Mouse (Mus musculus) MEL (cell line): ENCODE results near the gene Rph3al. TPM values are rescaled to one million over a fixed set of nuclear protein-coding genes. Genes with fewer than 3 reads are reported as not detected.

ENCODE experiments used
- DNase-seq: peaks from one replicate; pipeline ENCODE4 v3.0.0; 2011; ENCODE audit warnings: low read depth, low spot score
- H3K27ac ChIP-seq: 2 replicates; pipeline ENCODE4 v1.5.1; 2012; ENCODE audit warnings: low read depth, mild to moderate bottlenecking, control low read depth, low read length, moderate library complexity; ENCODE audit not compliant: control insufficient read depth
- H3K27me3 ChIP-seq, 2 experiments: fragments of 150-350 bp in 1 of 2; sonication (generic) in 1 of 2; 2 replicates each; pipeline ENCODE4 v1.6.1; 2012; ENCODE audit warnings: low read length in 2 of 2, mild to moderate bottlenecking in 2 of 2, improper control_type of control experiment in 1 of 2, moderate library complexity in 1 of 2; ENCODE audit not compliant: insufficient read depth in 2 of 2, control insufficient read depth in 1 of 2
- H3K36me3 ChIP-seq, 2 experiments: 2 replicates each; pipeline ENCODE4 v1.6.1; 2012 to 2014; ENCODE audit warnings: low read length in 2 of 2, improper control_type of control experiment in 1 of 2, inconsistent platforms in 1 of 2, mild to moderate bottlenecking in 1 of 2; ENCODE audit not compliant: insufficient read depth in 2 of 2, control insufficient read depth in 1 of 2
- H3K4me1 ChIP-seq, 2 experiments: fragments of 150-350 bp in 1 of 2; sonication (generic) in 1 of 2; 2 replicates each; pipeline ENCODE4 v1.6.1; 2012; ENCODE audit warnings: low read length in 2 of 2, improper control_type of control experiment in 1 of 2, mild to moderate bottlenecking in 1 of 2; ENCODE audit not compliant: insufficient read depth in 2 of 2, control insufficient read depth in 1 of 2
- H3K4me3 ChIP-seq, 2 experiments: fragments of 150-350 bp in 1 of 2; sonication (generic) in 1 of 2; 2 replicates each; pipeline ENCODE4 v1.5.1; 2012; ENCODE audit warnings: low read depth in 2 of 2, low read length in 2 of 2, mild to moderate bottlenecking in 2 of 2, moderate library complexity in 2 of 2, control low read depth in 1 of 2, improper control_type of control experiment in 1 of 2; ENCODE audit not compliant: control insufficient read depth in 1 of 2, insufficient read depth in 1 of 2
- H3K79me2 ChIP-seq: 2 replicates; pipeline ENCODE4 v1.6.1; 2012; ENCODE audit warnings: mild to moderate bottlenecking, low read length, moderate library complexity; ENCODE audit not compliant: control insufficient read depth, poor library complexity, insufficient read depth
- H3K9ac ChIP-seq: 2 replicates; pipeline ENCODE4 v1.6.1; 2012; ENCODE audit warnings: low read depth, mild to moderate bottlenecking, control low read depth, low read length, moderate library complexity; ENCODE audit not compliant: control insufficient read depth, poor library complexity, severe bottlenecking
- H3K9me3 ChIP-seq: fragments of 150-350 bp; sonication (generic); replicated peaks from 2 replicates; pipeline ENCODE4 v1.6.1; 2012; ENCODE audit warnings: mild to moderate bottlenecking, low read length, improper control_type of control experiment, moderate library complexity; ENCODE audit not compliant: insufficient read depth
- BHLHE40 ChIP-seq: IDR thresholded peaks from 2 replicates; pipeline ENCODE4 v1.6.1; 2012; ENCODE audit warnings: low read depth, mild to moderate bottlenecking, inconsistent platforms, low read length, improper control_type of control experiment, borderline replicate concordance
- CHD2 ChIP-seq: IDR thresholded peaks from 2 replicates; pipeline ENCODE4 v1.6.1; 2011; ENCODE audit warnings: low read length, improper control_type of control experiment
- CTCF ChIP-seq, 3 experiments: IDR thresholded peaks in 2 of 3; conservative IDR thresholded peaks in 1 of 3; 2 replicates each; pipeline ENCODE4 v1.5.1; 2011 to 2012; ENCODE audit warnings: low read length in 3 of 3, low read depth in 2 of 3, mild to moderate bottlenecking in 2 of 3, improper control_type of control experiment in 1 of 3, inconsistent platforms in 1 of 3, mixed read lengths in 1 of 3, moderate library complexity in 1 of 3; ENCODE audit not compliant: control insufficient read depth in 1 of 3, insufficient read depth in 1 of 3, poor library complexity in 1 of 3, severe bottlenecking in 1 of 3
- ELF1 ChIP-seq: IDR thresholded peaks from 2 replicates; pipeline ENCODE4 v1.6.1; 2014; ENCODE audit warnings: low read depth, mild to moderate bottlenecking, inconsistent platforms, low read length, improper control_type of control experiment, moderate library complexity
- EP300 ChIP-seq, 2 experiments: IDR thresholded peaks; 2 replicates each; pipeline ENCODE4 v1.6.1; 2011; ENCODE audit warnings: improper control_type of control experiment in 2 of 2, low read length in 2 of 2, low read depth in 1 of 2, mild to moderate bottlenecking in 1 of 2
- GATA1 ChIP-seq: IDR thresholded peaks from 2 replicates; pipeline ENCODE4 v1.6.1; 2011; ENCODE audit warnings: low read depth, low read length, improper control_type of control experiment
- HCFC1 ChIP-seq: IDR thresholded peaks from 2 replicates; pipeline ENCODE4 v1.6.1; 2012; ENCODE audit warnings: low read depth, mild to moderate bottlenecking, inconsistent platforms, low read length, improper control_type of control experiment, moderate library complexity
- JUND ChIP-seq: IDR thresholded peaks from 2 replicates; pipeline ENCODE4 v1.6.1; 2011; ENCODE audit warnings: low read depth, mild to moderate bottlenecking, improper control_type of control experiment, low read length
- KAT2A ChIP-seq: conservative IDR thresholded peaks from 2 replicates; pipeline ENCODE4 v1.6.1; 2012; ENCODE audit warnings: low read depth, low read length, improper control_type of control experiment, inconsistent platforms
- MAFK ChIP-seq: IDR thresholded peaks from 2 replicates; pipeline ENCODE4 v1.6.1; 2011; ENCODE audit warnings: low read depth, mild to moderate bottlenecking, low read length, improper control_type of control experiment, borderline replicate concordance
- MAX ChIP-seq: IDR thresholded peaks from 2 replicates; pipeline ENCODE4 v1.6.1; 2011; ENCODE audit warnings: low read length, improper control_type of control experiment
- MAZ ChIP-seq: IDR thresholded peaks from 2 replicates; pipeline ENCODE4 v1.6.1; 2012; ENCODE audit warnings: low read depth, mild to moderate bottlenecking, inconsistent platforms, low read length, improper control_type of control experiment
- MEF2A ChIP-seq: IDR thresholded peaks from 2 replicates; pipeline ENCODE4 v1.6.1; 2014; ENCODE audit warnings: low read depth, mild to moderate bottlenecking, inconsistent platforms, low read length, improper control_type of control experiment; ENCODE audit not compliant: poor library complexity, insufficient replicate concordance, severe bottlenecking; ENCODE audit errors: extremely low read depth
- MXI1 ChIP-seq: IDR thresholded peaks from 2 replicates; pipeline ENCODE4 v1.6.1; 2011; ENCODE audit warnings: mild to moderate bottlenecking, low read depth, low read length, improper control_type of control experiment
- MYB ChIP-seq: IDR thresholded peaks from 2 replicates; pipeline ENCODE4 v1.6.1; 2011; ENCODE audit warnings: mild to moderate bottlenecking, low read depth, low read length, improper control_type of control experiment
- MYC ChIP-seq: IDR thresholded peaks from 2 replicates; pipeline ENCODE4 v1.6.1; 2011; ENCODE audit warnings: low read depth, mild to moderate bottlenecking, low read length, improper control_type of control experiment, moderate library complexity
- NRF1 ChIP-seq: IDR thresholded peaks from 2 replicates; pipeline ENCODE4 v1.6.1; 2014; ENCODE audit warnings: low read depth, mild to moderate bottlenecking, inconsistent platforms, low read length, improper control_type of control experiment, moderate library complexity; ENCODE audit not compliant: poor library complexity, insufficient read depth, severe bottlenecking
- POLR2A ChIP-seq, 2 experiments: IDR thresholded peaks; 2 replicates each; pipeline ENCODE4 v1.6.1; 2011 to 2012; ENCODE audit warnings: low read length in 2 of 2, mild to moderate bottlenecking in 2 of 2, control low read depth in 1 of 2, improper control_type of control experiment in 1 of 2, low read depth in 1 of 2, moderate library complexity in 1 of 2; ENCODE audit not compliant: control insufficient read depth in 1 of 2, insufficient read depth in 1 of 2, poor library complexity in 1 of 2
- POLR2AphosphoS2 ChIP-seq: IDR thresholded peaks from 2 replicates; pipeline ENCODE4 v1.6.1; 2011; ENCODE audit warnings: low read length, improper control_type of control experiment
- POLR2AphosphoS5 ChIP-seq: IDR thresholded peaks from 2 replicates; pipeline ENCODE4 v1.6.1; 2012; ENCODE audit warnings: low read depth, borderline replicate concordance, mild to moderate bottlenecking, inconsistent platforms, low read length, moderate library complexity, mixed read lengths
- RAD21 ChIP-seq: IDR thresholded peaks from 2 replicates; pipeline ENCODE4 v1.6.1; 2011; ENCODE audit warnings: mild to moderate bottlenecking, low read depth, low read length, improper control_type of control experiment
- SIN3A ChIP-seq: IDR thresholded peaks from 2 replicates; pipeline ENCODE4 v1.6.1; 2012; ENCODE audit warnings: low read length, improper control_type of control experiment, inconsistent platforms
- SMC3 ChIP-seq: IDR thresholded peaks from 2 replicates; pipeline ENCODE4 v1.6.1; 2011; ENCODE audit warnings: low read depth, low read length, improper control_type of control experiment
- TBP ChIP-seq: IDR thresholded peaks from 2 replicates; pipeline ENCODE4 v1.8.0; 2011; ENCODE audit warnings: low read depth, low read length, improper control_type of control experiment
- TCF12 ChIP-seq: IDR thresholded peaks from 2 replicates; pipeline ENCODE4 v1.6.1; 2014; ENCODE audit warnings: low read depth, mild to moderate bottlenecking, inconsistent platforms, low read length, improper control_type of control experiment, moderate library complexity
- UBTF ChIP-seq: IDR thresholded peaks from 2 replicates; pipeline ENCODE4 v1.6.1; 2012; ENCODE audit warnings: low read depth, mild to moderate bottlenecking, inconsistent platforms, low read length, improper control_type of control experiment, moderate library complexity, borderline replicate concordance; ENCODE audit not compliant: insufficient read depth
- USF2 ChIP-seq, 2 experiments: IDR thresholded peaks; 2 replicates each; pipeline ENCODE4 v1.6.1; 2011 to 2012; ENCODE audit warnings: improper control_type of control experiment in 2 of 2, low read length in 2 of 2, borderline replicate concordance in 1 of 2, inconsistent platforms in 1 of 2, low read depth in 1 of 2, mild to moderate bottlenecking in 1 of 2; ENCODE audit not compliant: insufficient read depth in 1 of 2
- ZC3H11A ChIP-seq: IDR thresholded peaks from 2 replicates; pipeline ENCODE4 v1.6.1; 2012; ENCODE audit warnings: low read depth, mild to moderate bottlenecking, inconsistent platforms, low read length, improper control_type of control experiment
- ZKSCAN1 ChIP-seq: IDR thresholded peaks from 2 replicates; pipeline ENCODE4 v1.6.1; 2012; ENCODE audit warnings: low read depth, mild to moderate bottlenecking, inconsistent platforms, low read length, improper control_type of control experiment, moderate library complexity
- ZMIZ1 ChIP-seq: IDR thresholded peaks from 2 replicates; pipeline ENCODE4 v1.6.1; 2012; ENCODE audit warnings: low read depth, mild to moderate bottlenecking, inconsistent platforms, low read length, improper control_type of control experiment, moderate library complexity
- ZNF384 ChIP-seq: IDR thresholded peaks from 2 replicates; pipeline ENCODE4 v1.6.1; 2012; ENCODE audit warnings: low read depth, mild to moderate bottlenecking, inconsistent platforms, low read length, improper control_type of control experiment
- polyA plus RNA-seq, 2 experiments: library from polyadenylated mRNA; stranded (reverse) in 1 of 2; unstranded in 1 of 2; fragments of >175 nt in 1 of 2; fragments of >200 nt in 1 of 2; gene quantifications; 2 replicates each; pipeline versions ENCODE4 v1.2.1 to v1.2.4; 2012; ENCODE audit warnings: low replicate concordance in 2 of 2, low read depth in 1 of 2; ENCODE audit not compliant: insufficient read length in 2 of 2, insufficient read depth in 1 of 2, missing spikeins in 1 of 2
- total RNA-seq: library from RNA; depleted of rRNA; stranded (reverse); fragments of 300-350 nt; gene quantifications from 2 replicates; pipeline ENCODE4 v1.2.3, GENCODE M21; 2012

Gene Rph3al
- total and polyA plus RNA-seq, 3 experiments: 9.4 to 23.0 TPM; not detected in 1

GRCm38 (mm10) chr11:75912944-75913657, 25.1 kb downstream of the Rph3al start:
- Histone ChIP-seq H3K27me3 (no peaks in the 10 kb centered on the region), H3K9me3 (no peaks in the 10 kb centered on the region), H3K27ac (no peak overlapping the region), H3K4me1 (peaks cover 11 to 15% of the 10 kb centered on the region in 2 experiments), H3K79me2 (no peaks in the 10 kb centered on the region), H3K9ac (no peak overlapping the region), H3K4me3 (no peak overlapping the region), H3K36me3 (peaks cover 0 to 5% of the 10 kb centered on the region in 2 experiments; a peak in 2 of 4 replicates)
- DNase-seq: peak; percentile 79
- TF ChIP-seq POLR2AphosphoS5: no peak
- no peak for TF ChIP-seq CHD2
- TF ChIP-seq ZC3H11A: peak; percentile 71
- TF ChIP-seq MAZ: no peak
- peak; percentile 64 for TF ChIP-seq RAD21
- peak; percentile 95 for TF ChIP-seq SMC3
- no peak for TF ChIP-seq UBTF
- TF ChIP-seq BHLHE40: no peak
- no peak for TF ChIP-seq POLR2AphosphoS2
- TF ChIP-seq EP300 (IDR thresholded peaks at IDR 0.05; ENCODE audit: low read depth in 1 of 2, low read length in 2 of 2): no peak
- TF ChIP-seq JUND: no peak
- TF ChIP-seq ZKSCAN1: no peak
- no peak for TF ChIP-seq HCFC1
- TF ChIP-seq MYC: peak; percentile 46; the same call in 1 of the 2 replicates
- 0 out of 2 replicates have a peak, but pooled peaks have one; percentile 18 for TF ChIP-seq MXI1
- no peak for TF ChIP-seq NRF1
- TF ChIP-seq ZNF384: no peak
- no peak for TF ChIP-seq TCF12
- peak; percentile 56 for TF ChIP-seq MAX
- TF ChIP-seq MAFK: no peak
- peak; percentile 37 for TF ChIP-seq SIN3A
- TF ChIP-seq MEF2A: no peak
- no peak for TF ChIP-seq ZMIZ1
- no peak for TF ChIP-seq KAT2A
- no peak for TF ChIP-seq ELF1
- peak; percentile 93 to 98 (median 96) for TF ChIP-seq CTCF (IDR thresholded peaks at IDR 0.05 in 2 of 3, conservative IDR thresholded peaks at IDR 0.05 in 1 of 3; ENCODE audit: control insufficient read depth in 1 of 3, insufficient read depth in 1 of 3, low read depth in 2 of 3, low read length in 3 of 3, poor library complexity in 1 of 3, severe bottlenecking in 1 of 3)
- TF ChIP-seq POLR2A (IDR thresholded peaks at IDR 0.05; ENCODE audit: control insufficient read depth in 1 of 2, insufficient read depth in 1 of 2, low read depth in 1 of 2, low read length in 2 of 2, poor library complexity in 1 of 2): no peak
- TF ChIP-seq USF2 (IDR thresholded peaks at IDR 0.05; ENCODE audit: borderline replicate concordance in 1 of 2, insufficient read depth in 1 of 2, low read depth in 1 of 2, low read length in 2 of 2): no peak
- TF ChIP-seq TBP: no peak
- TF ChIP-seq MYB: no peak
- TF ChIP-seq GATA1: no peak
